Mouse (Mus musculus): ENCODE data around the gene Fcgr4. TPM values are rescaled to one million over a fixed set of nuclear protein-coding genes. Genes with fewer than 3 reads are reported as not detected.

Fcgr4 gene
- 3.7 and 8.1 TPM in 2 replicates for polyA plus RNA-seq (2015; fragmentation: Nextera tagmentation; extraction: Ambion mirVana)

GRCm38 (mm10) chr1:171018737-171019136 lies at the start of gene Fcgr4:
Gene Fcgr4, plus strand, starts transcription at chr1:171018920.

GRCm38 (mm10) chr1:170976447-170976846 lies 42.3 kb upstream of the Fcgr4 start, which contains the start of gene Fcgr2b:
Gene Fcgr2b, minus strand, starts transcription at chr1:170976547.

GRCm38 (mm10) chr1:171064491-171065242 lies 45.9 kb downstream of the Fcgr4 start, which contains the start of gene Fcgr3:
Gene Fcgr3, minus strand, starts transcription at chr1:171064935.

Small RNA genes within 50 kb of the gene (microRNA-seq; reads per million reads assigned to microRNA genes)
- not detected for gene Gm27552
- 1.2 reads per million for gene Mir6546

Other genes starting within 250 kb of the Fcgr4 start
- gene Atf6, start 151.1 kb upstream of the Fcgr4 start, polyA plus RNA-seq (2015; fragmentation: Nextera tagmentation; extraction: Ambion mirVana) = 5.2 and 5.7 TPM in 2 replicates
- 0.81 and 1.2 TPM in 2 replicates for gene Gm26620, start 133.9 kb upstream of the Fcgr4 start, polyA plus RNA-seq (2015; fragmentation: Nextera tagmentation; extraction: Ambion mirVana)
- 19.7 and 21.8 TPM in 2 replicates for gene Dusp12, start 133.4 kb upstream of the Fcgr4 start, polyA plus RNA-seq (2015; fragmentation: Nextera tagmentation; extraction: Ambion mirVana)
- gene Fcrlb, start 106.0 kb upstream of the Fcgr4 start, polyA plus RNA-seq (2015; fragmentation: Nextera tagmentation; extraction: Ambion mirVana) = 0.53 TPM in 1 of 2 replicates, not detected in the other
- not detected in 2 replicates for gene Fcrla, start 91.3 kb upstream of the Fcgr4 start, polyA plus RNA-seq (2015; fragmentation: Nextera tagmentation; extraction: Ambion mirVana)
- 10.2 and 22.7 TPM in 2 replicates for gene Fcgr2b, start 42.4 kb upstream of the Fcgr4 start, polyA plus RNA-seq (2015; fragmentation: Nextera tagmentation; extraction: Ambion mirVana)
- gene Fcgr3, start 46.0 kb downstream of the Fcgr4 start, polyA plus RNA-seq (2015; fragmentation: Nextera tagmentation; extraction: Ambion mirVana) = 37.7 and 90.2 TPM in 2 replicates
- 1.4 and 1.5 TPM in 2 replicates for gene Cfap126, start 95.0 kb downstream of the Fcgr4 start, polyA plus RNA-seq (2015; fragmentation: Nextera tagmentation; extraction: Ambion mirVana)
- 266 and 286 TPM in 2 replicates for gene Sdhc, start 131.7 kb downstream of the Fcgr4 start, polyA plus RNA-seq (2015; fragmentation: Nextera tagmentation; extraction: Ambion mirVana)
- gene Mpz, start 131.8 kb downstream of the Fcgr4 start, polyA plus RNA-seq (2015; fragmentation: Nextera tagmentation; extraction: Ambion mirVana) = 1.6 and 1.7 TPM in 2 replicates
- 246 and 265 TPM in 2 replicates for gene Pcp4l1, start 177.3 kb downstream of the Fcgr4 start, polyA plus RNA-seq (2015; fragmentation: Nextera tagmentation; extraction: Ambion mirVana)
- 0.15 and 0.28 TPM in 2 replicates for gene Nr1i3, start 195.1 kb downstream of the Fcgr4 start, polyA plus RNA-seq (2015; fragmentation: Nextera tagmentation; extraction: Ambion mirVana)
- 24.1 and 24.4 TPM in 2 replicates for gene Tomm40l, start 203.6 kb downstream of the Fcgr4 start, polyA plus RNA-seq (2015; fragmentation: Nextera tagmentation; extraction: Ambion mirVana)
- 4.0 and 20.3 TPM in 2 replicates for gene Apoa2, start 206.1 kb downstream of the Fcgr4 start, polyA plus RNA-seq (2015; fragmentation: Nextera tagmentation; extraction: Ambion mirVana)
- gene Fcer1g, start 215.4 kb downstream of the Fcgr4 start, polyA plus RNA-seq (2015; fragmentation: Nextera tagmentation; extraction: Ambion mirVana) = 66.5 and 150 TPM in 2 replicates
- 4.6 and 5.8 TPM in 2 replicates for gene Adamts4, start 231.5 kb downstream of the Fcgr4 start, polyA plus RNA-seq (2015; fragmentation: Nextera tagmentation; extraction: Ambion mirVana)
- gene Ndufs2, start 232.5 kb downstream of the Fcgr4 start, polyA plus RNA-seq (2015; fragmentation: Nextera tagmentation; extraction: Ambion mirVana) = 196 and 216 TPM in 2 replicates